Mouse (Mus musculus) lung, adult 2 months (tissue): ENCODE results near the gene Wdr46.

Experiments used
- CTCF ChIP-seq: fragments of 200-500 bp; IDR thresholded peaks from 2 replicates; pipeline ENCODE4 v1.5.1; 2011; ENCODE audit warnings: mild to moderate bottlenecking, low read length, control low read depth; ENCODE audit not compliant: insufficient read depth
- POLR2A ChIP-seq: fragments of 200-500 bp; IDR thresholded peaks from 2 replicates; pipeline ENCODE4 v1.6.1; 2011; ENCODE audit warnings: low read depth, mild to moderate bottlenecking, control low read depth, low read length, borderline replicate concordance; ENCODE audit errors: extremely low read depth

GRCm38 (mm10) chr17:33913905-33914304 is 26.6 kb upstream of the Wdr46 start:
- TF ChIP-seq CTCF (no peak), POLR2A (no peak)
